Mouse (Mus musculus): Measurements from ENCODE around the gene Fbxo47. TPM values are rescaled to one million over a fixed set of nuclear protein-coding genes. Genes with fewer than 3 reads are reported as not detected.
"Not testable (repeated sequence)": the region's sequence is repeated elsewhere in the genome, so short reads cannot be mapped to it uniquely, and the experiment has no call there.

Fbxo47 gene
- polyA plus RNA-seq, 1 experiment from 2014 or later: 0.60 TPM

DNA sequence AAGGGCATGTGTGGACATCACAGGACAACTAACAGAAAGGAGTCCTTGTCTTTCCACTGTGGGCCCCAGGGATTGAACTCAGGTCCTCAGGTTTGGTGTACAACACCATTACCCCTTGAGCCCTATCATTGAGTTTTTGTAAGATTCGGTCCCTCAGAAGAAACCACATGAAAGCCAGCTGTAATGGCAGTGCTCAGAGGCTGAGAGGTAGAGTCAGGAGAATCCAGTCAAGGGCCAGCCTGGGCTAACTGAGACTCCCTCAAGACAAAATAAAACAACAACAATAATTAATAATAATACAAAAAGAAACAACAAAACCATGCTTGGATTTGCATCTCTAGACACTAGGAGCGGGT lies 43.8 kb downstream of the Fbxo47 start:
- H3K27ac ChIP-seq (replicated peaks): peak overlapping the region; percentile 92
- no peaks in the 10 kb centered on the region for H3K27me3 ChIP-seq
- 0 out of 2 replicates have a peak overlapping the region, but pooled peaks have one; percentile 68 for H3K9ac ChIP-seq
- peak overlapping the region; percentile 48 for H3K4me3 ChIP-seq
- no peak for ATAC-seq (ENCODE audit: low FRiP score, low read depth)
- 71% methylated on average over 2 of the region's 2 CpGs for WGBS
- H3K36me3 ChIP-seq: peaks cover 22% of the 10 kb centered on the region
- H3K4me2 ChIP-seq: peak overlapping the region; percentile 55
- no peaks in the 10 kb centered on the region for H3K9me3 ChIP-seq
- H3K4me1 ChIP-seq (replicated peaks): peaks cover 17% of the 10 kb centered on the region

DNA sequence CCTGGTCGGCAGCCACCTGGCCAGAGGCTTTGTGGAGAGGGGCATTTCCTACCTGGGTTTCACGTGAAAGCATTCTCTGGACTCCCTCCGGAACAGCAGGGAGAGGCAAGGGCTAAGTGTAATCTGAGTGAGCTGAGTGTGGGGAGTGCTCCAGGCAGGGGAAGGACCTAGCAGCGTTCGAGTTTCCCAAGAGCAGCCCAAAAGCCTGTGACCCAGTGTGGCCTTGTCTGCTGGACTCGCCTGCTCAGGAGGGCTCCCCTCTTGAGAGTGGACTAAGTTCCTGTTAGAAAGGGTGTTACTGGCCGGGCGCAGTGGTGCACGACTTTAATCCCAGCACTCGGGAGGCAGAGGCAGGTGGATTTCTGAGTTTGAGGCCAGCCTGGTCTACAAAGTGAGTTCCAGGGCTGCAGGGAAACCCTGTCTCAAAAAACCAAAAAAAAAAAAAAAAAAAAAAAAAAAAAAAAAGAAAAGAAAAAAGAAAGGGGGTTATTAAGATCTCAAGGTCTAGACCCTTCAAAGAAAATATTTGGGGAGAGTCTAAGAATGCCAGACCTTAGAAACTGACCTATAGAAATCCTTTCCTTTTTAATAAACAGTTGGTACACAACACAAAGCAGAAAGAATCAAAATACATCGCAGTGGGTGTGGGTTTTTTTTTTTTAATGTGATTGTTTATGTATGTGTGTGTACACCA lies 44.4 kb downstream of the Fbxo47 start:
- Histone ChIP-seq H3K9ac (no peak overlapping the region), H3K4me3 (no peak overlapping the region), H3K4me1 (replicated peaks) (peaks cover 17% of the 10 kb centered on the region), H3K9me3 (no peaks in the 10 kb centered on the region), H3K4me2 (peak overlapping the region; percentile 55), H3K36me3 (peaks cover 27% of the 10 kb centered on the region), H3K27ac (replicated peaks) (peak overlapping the region; percentile 92), H3K27me3 (no peaks in the 10 kb centered on the region)
- WGBS: 59% methylated on average over 11 of the region's 11 CpGs
- no peak for ATAC-seq (ENCODE audit: low FRiP score, low read depth)

DNA sequence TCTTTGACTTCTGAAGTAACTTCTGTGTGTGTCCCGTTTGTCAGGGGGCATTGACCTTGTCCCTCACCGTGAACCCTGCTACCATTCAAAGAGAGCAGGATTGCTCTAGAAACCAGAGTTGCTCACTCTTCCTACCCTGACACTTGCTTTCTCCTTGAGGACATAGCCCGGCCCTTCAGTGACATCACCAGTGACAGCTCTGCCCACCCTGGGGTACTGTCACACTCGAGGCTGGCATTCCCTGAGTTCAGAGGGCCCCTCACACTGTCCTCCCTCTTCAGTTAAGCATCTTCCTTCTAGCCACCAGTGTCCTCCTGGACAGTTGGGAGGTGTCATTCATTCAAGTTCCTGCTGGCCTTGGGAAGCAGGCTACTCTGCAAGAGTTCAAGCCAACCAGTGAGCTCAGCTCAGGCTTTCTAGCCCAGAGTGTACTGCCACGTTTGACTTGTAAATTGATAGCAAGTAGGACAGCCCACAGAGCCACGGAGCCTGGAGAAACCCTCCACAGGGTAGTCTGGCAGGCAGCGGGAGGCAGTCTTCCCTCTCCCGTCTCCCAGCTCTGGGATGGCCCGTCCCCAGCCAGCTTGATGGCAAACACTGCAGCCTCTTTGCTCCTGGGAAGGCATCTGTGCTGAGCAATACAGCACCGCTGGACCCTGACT lies 45.0 kb downstream of the Fbxo47 start:
- no peaks in the 10 kb centered on the region for H3K9me3 ChIP-seq
- peaks cover 34% of the 10 kb centered on the region for H3K36me3 ChIP-seq
- H3K9ac ChIP-seq: no peak overlapping the region
- H3K27me3 ChIP-seq: no peaks in the 10 kb centered on the region
- H3K27ac ChIP-seq (replicated peaks): no peak overlapping the region; the same call in 1 of the 2 replicates
- no peak for ATAC-seq (ENCODE audit: low FRiP score, low read depth)
- H3K4me3 ChIP-seq: no peak overlapping the region
- peaks cover 17% of the 10 kb centered on the region for H3K4me1 ChIP-seq (replicated peaks)
- 38% methylated on average over 10 of the region's 10 CpGs for WGBS
- no peak overlapping the region for H3K4me2 ChIP-seq

DNA sequence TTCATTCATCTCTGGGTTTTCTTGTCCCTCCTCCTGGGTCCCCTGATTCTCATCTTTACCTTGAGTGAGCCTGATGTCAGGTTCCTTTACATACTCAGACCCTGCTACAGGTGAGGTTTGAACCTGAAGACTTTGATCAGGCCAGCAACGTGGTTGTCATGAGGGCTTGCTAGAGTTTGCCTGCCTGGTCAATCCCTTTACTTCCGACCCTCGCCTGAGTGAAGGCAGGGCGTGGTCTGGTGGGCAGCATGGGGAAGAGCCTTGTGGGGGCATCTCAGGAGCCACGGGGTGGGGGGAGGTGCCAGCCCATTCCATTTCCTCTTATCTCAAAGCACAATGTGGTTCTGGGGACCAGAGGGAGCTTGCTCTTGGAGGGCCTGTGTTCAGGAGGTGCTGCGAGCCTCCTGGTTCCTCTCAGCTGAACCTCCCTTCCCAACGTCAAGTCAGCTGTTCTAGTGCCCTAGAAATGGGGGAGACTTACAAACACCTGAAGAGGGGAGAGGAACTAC lies 46.3 kb downstream of the Fbxo47 start:
- Histone ChIP-seq H3K27me3 (no peaks in the 10 kb centered on the region), H3K27ac (replicated peaks) (no peak overlapping the region), H3K4me3 (no peak overlapping the region), H3K4me2 (no peak overlapping the region), H3K9ac (no peak overlapping the region), H3K4me1 (replicated peaks) (peaks cover 17% of the 10 kb centered on the region), H3K36me3 (peaks cover 38% of the 10 kb centered on the region), H3K9me3 (no peaks in the 10 kb centered on the region)
- ATAC-seq (ENCODE audit: low FRiP score, low read depth): no peak
- WGBS: 83% methylated on average over 7 of the region's 7 CpGs

DNA sequence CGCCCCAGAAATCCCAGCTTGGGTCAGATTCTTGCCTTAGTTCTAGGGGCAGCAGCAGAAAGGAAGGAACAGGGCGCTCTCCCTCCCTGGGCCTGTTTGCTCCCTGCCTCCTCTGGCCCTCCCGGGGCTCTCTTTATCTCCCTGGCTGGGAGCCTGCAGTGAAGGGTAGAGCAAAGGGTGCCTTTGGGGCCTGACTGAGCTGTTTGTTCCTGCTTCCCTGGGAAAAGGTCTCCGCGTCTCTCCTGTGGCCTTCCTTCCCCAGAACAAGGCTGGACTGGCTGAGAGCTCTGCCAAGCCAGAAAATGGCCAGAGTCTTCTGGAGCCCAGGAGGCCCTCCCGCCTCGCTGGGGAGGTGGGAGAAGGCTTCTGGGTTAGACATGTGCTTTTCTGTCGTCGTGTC lies 46.9 kb downstream of the Fbxo47 start:
- not testable (repeated sequence) for H3K4me3 ChIP-seq; H3K4me2 ChIP-seq; H3K9me3 ChIP-seq; H3K27me3 ChIP-seq; H3K9ac ChIP-seq; H3K27ac ChIP-seq (replicated peaks); ATAC-seq (ENCODE audit: low FRiP score, low read depth)
- Histone ChIP-seq H3K36me3 (peaks cover 39% of the 10 kb centered on the region), H3K4me1 (replicated peaks) (peaks cover 12% of the 10 kb centered on the region)
- 77% methylated on average over 9 of the region's 9 CpGs for WGBS

DNA sequence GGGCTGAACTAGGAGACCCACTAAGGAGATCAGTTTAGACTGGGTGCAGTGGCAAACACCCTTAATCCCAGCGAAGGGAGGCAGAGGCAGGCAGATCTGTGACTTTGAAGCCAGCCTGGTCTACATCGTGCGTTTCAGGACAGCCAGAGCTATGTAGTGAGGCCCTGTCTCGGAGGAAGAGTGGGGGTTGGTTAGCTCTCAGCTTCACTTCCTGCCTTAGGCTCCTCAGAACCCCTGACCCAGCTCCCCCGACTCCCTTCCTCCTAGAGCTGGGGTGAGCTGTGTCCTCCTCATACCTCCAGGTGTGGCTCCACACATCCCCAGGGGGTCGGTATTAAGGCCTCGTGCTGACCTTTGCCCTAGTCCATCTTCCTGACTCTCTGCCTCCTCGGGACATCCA lies 47.4 kb downstream of the Fbxo47 start:
- Histone ChIP-seq H3K4me3 (no peak overlapping the region), H3K9ac (no peak overlapping the region), H3K4me1 (replicated peaks) (0 out of 2 replicates have a peak, but pooled peaks cover 7% of the 10 kb centered on the region), H3K36me3 (peaks cover 41% of the 10 kb centered on the region), H3K27me3 (no peaks in the 10 kb centered on the region), H3K4me2 (no peak overlapping the region), H3K9me3 (no peaks in the 10 kb centered on the region), H3K27ac (replicated peaks) (no peak overlapping the region)
- 61% methylated on average over 8 of the region's 8 CpGs for WGBS
- no peak for ATAC-seq (ENCODE audit: low FRiP score, low read depth)

DNA sequence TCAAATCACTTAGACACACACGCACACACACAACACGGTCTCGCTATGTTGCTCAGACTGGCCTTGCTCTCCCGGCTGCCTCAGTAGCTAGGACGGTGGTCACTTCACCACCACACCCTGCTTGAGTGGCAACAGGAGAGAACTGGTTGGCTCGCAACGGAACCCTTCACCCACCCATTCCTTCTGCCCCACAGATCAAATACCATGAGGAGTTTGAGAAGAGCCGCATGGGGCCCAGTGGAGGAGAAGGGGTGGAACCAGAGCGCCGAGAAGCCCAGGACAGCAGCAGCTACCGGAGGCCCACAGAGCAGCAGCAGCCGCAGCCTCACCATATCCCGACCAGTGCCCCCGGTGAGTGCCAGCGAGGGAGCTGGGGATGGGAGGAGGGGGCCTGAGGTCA lies 50.6 kb downstream of the Fbxo47 start:
- Histone ChIP-seq H3K27me3 (no peaks in the 10 kb centered on the region), H3K27ac (replicated peaks) (no peak overlapping the region), H3K9me3 (no peaks in the 10 kb centered on the region), H3K9ac (no peak overlapping the region), H3K4me1 (replicated peaks) (no peaks in the 10 kb centered on the region), H3K4me3 (no peak overlapping the region), H3K4me2 (no peak overlapping the region), H3K36me3 (peaks cover 49% of the 10 kb centered on the region)
- 79% methylated on average over 15 of the region's 15 CpGs for WGBS
- no peak for ATAC-seq (ENCODE audit: low FRiP score, low read depth)

DNA sequence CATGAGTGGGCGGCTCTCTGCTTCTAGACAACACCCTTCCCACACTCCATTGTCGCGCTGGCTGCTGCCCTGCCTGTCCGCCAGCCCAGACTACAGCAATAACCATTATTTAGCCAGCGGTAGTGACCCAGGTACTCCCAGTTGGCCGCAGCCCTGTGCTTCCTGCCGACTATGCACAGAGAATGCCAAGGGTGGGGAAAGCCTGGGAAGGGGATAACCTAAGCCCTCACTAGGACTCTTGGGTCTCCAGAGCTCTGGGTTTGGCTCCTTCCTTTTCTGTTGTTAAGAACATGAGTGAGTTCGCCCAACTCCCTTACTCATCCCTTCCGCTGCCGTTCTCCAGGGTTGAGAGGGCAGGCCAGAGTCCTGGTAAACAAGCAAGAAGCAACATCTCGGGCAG lies 52.0 kb downstream of the Fbxo47 start:
- Histone ChIP-seq H3K9ac (no peak overlapping the region), H3K4me1 (replicated peaks) (no peaks in the 10 kb centered on the region), H3K27ac (replicated peaks) (no peak overlapping the region), H3K9me3 (no peaks in the 10 kb centered on the region), H3K4me3 (no peak overlapping the region), H3K4me2 (no peak overlapping the region), H3K27me3 (no peaks in the 10 kb centered on the region), H3K36me3 (peaks cover 49% of the 10 kb centered on the region)
- ATAC-seq (ENCODE audit: low FRiP score, low read depth): no peak
- 75% methylated on average over 11 of the region's 11 CpGs for WGBS

DNA sequence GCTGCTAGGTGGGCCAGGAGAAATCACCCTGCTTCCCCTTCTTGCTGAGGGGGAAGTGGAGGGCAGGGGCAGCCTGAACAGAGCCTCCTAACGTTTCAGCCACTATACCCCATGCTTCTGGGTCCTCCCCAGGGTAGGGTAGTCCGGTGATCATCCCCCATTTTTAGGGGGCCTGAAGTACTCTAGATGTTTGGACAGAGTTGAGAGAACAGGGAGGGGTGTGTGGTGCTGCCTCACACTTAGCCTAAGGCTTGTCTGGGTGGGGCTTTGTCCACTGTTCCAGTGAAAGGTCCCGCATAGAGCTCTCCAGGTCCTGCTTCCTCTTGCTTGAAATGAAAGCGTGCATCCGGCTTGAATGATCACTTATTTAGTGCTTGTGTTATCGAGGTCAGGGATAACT lies 53.5 kb downstream of the Fbxo47 start:
- Histone ChIP-seq H3K4me2 (no peak overlapping the region), H3K27me3 (no peaks in the 10 kb centered on the region), H3K9ac (no peak overlapping the region), H3K27ac (replicated peaks) (no peak overlapping the region), H3K9me3 (no peaks in the 10 kb centered on the region), H3K4me3 (no peak overlapping the region), H3K36me3 (peaks cover 50% of the 10 kb centered on the region), H3K4me1 (replicated peaks) (no peaks in the 10 kb centered on the region)
- WGBS: 88% methylated on average over 6 of the region's 6 CpGs
- ATAC-seq (ENCODE audit: low FRiP score, low read depth): no peak

DNA sequence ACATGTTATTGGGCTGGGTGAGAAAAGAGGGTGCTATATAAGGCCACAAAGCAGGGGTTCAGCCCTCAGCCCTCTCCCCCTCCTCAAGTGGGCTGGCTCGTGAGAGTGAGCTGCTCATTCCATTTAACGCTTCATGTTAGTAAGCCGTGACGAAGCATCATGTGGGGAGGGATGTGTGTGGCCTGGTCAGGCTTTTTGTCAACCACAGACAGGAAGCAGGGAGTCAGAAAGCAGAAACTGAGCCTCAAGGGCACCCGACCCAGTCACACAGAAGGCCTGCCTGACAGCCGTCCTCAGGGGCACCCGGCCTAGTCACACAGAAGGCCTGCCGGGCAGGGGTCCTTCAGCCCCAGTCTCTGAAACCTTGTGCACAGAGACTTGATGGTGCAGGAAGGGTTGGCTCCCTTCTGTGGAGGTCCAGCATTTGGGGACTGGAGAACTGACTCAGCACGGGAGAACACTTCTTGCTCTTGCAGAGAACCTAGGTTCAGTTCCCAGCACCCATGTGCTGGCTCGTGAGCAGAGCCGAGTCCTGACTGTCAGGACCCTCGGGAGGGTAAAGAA lies 54.0 kb downstream of the Fbxo47 start:
- ATAC-seq (ENCODE audit: low FRiP score, low read depth): no peak
- H3K4me1 ChIP-seq (replicated peaks): 0 out of 2 replicates have a peak, but pooled peaks cover 3% of the 10 kb centered on the region
- H3K9ac ChIP-seq: no peak overlapping the region
- peaks cover 50% of the 10 kb centered on the region for H3K36me3 ChIP-seq
- WGBS: 78% methylated on average over 12 of the region's 12 CpGs
- no peak overlapping the region for H3K4me3 ChIP-seq
- no peaks in the 10 kb centered on the region for H3K27me3 ChIP-seq
- H3K27ac ChIP-seq (replicated peaks): no peak overlapping the region
- H3K9me3 ChIP-seq: no peaks in the 10 kb centered on the region
- no peak overlapping the region for H3K4me2 ChIP-seq

DNA sequence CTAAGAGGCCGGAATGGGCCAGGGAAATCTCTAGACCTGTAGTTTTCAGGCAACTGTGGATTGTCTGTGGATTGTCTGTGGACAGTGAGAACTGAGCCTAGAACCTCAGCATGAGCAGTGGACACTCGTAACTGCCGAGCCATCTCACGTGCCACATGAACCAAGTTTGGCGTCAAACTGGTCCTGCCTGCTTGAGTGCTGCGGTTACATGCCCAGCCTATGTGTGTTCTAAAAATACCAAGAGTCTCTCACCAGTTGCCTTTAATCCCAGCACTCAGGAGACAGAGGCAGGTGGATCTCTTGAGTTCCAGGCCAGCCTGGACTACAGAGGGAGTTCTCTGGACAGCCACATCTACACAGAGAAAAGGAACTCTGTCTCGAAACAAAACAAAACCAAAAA lies 54.6 kb downstream of the Fbxo47 start:
- Histone ChIP-seq H3K9me3 (no peaks in the 10 kb centered on the region), H3K4me1 (replicated peaks) (0 out of 2 replicates have a peak, but pooled peaks cover 8% of the 10 kb centered on the region), H3K9ac (no peak overlapping the region), H3K27ac (replicated peaks) (no peak overlapping the region), H3K4me2 (no peak overlapping the region), H3K27me3 (no peaks in the 10 kb centered on the region), H3K36me3 (peaks cover 47% of the 10 kb centered on the region), H3K4me3 (no peak overlapping the region)
- no peak for ATAC-seq (ENCODE audit: low FRiP score, low read depth)
- WGBS: 97% methylated on average over 7 of the region's 7 CpGs

DNA sequence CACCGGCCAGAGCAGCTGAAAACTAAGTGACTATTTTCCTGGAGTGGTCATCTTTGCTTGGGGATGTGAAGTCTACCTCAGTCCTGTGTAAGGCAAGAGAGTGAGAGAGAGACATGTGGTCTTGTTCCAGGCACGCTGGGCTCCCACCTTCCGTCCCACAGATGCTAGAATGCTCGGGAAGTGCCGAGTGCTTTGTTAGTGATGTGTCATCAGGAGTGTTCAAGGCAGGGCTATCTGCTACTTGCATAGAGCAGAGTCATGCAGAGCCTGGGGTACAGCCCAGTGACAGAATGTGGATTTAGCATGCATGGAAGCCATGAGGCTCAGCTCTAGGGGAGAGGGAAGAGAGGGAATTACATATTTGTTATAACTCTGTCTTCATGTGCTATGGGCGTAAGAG lies 56.3 kb downstream of the Fbxo47 start:
- WGBS: 90% methylated on average over 6 of the region's 6 CpGs
- no peak overlapping the region for H3K9ac ChIP-seq
- H3K9me3 ChIP-seq: no peaks in the 10 kb centered on the region
- peaks cover 46% of the 10 kb centered on the region for H3K36me3 ChIP-seq
- 0 out of 2 replicates have a peak, but pooled peaks cover 14% of the 10 kb centered on the region for H3K4me1 ChIP-seq (replicated peaks)
- no peak overlapping the region for H3K4me2 ChIP-seq
- no peaks in the 10 kb centered on the region for H3K27me3 ChIP-seq
- no peak overlapping the region for H3K4me3 ChIP-seq
- H3K27ac ChIP-seq (replicated peaks): no peak overlapping the region
- ATAC-seq (ENCODE audit: low FRiP score, low read depth): no peak
